Mouse (Mus musculus) liver, adult 2 months (tissue): Measurements from ENCODE around the gene Gabbr2. TPM values are rescaled to one million over a fixed set of nuclear protein-coding genes. Genes with fewer than 3 reads are reported as not detected.

Source experiments
- DNase-seq: peaks from one replicate; pipeline ENCODE4 v3.0.0-alpha.2; 2011; ENCODE audit warnings: low read depth, low spot score; ENCODE audit errors: extremely low read depth
- H3K27ac ChIP-seq: fragments of 200-500 bp; replicated peaks from 2 replicates; pipeline ENCODE4 v1.5.1; 2012; ENCODE audit warnings: low read depth, mild to moderate bottlenecking, control low read depth, inconsistent platforms, low read length; ENCODE audit not compliant: insufficient read depth
- H3K27me3 ChIP-seq: fragments of 200-500 bp; 2 replicates; pipeline ENCODE4 v1.6.1; 2012; ENCODE audit warnings: mild to moderate bottlenecking, moderate library complexity, low read length, inconsistent platforms; ENCODE audit not compliant: control insufficient read depth, insufficient read depth
- H3K36me3 ChIP-seq: fragments of 200-500 bp; 2 replicates; pipeline ENCODE4 v1.6.1; 2012; ENCODE audit warnings: low read length, inconsistent platforms; ENCODE audit not compliant: control insufficient read depth, insufficient read depth
- H3K4me1 ChIP-seq: fragments of 200-500 bp; 2 replicates; pipeline ENCODE4 v1.6.1; 2011; ENCODE audit warnings: low read length; ENCODE audit not compliant: control insufficient read depth, insufficient read depth
- H3K4me3 ChIP-seq: fragments of 200-500 bp; 2 replicates; pipeline ENCODE4 v1.5.1; 2011; ENCODE audit warnings: low read depth, mild to moderate bottlenecking, control low read depth, low read length, moderate library complexity; ENCODE audit not compliant: insufficient read depth
- H3K79me2 ChIP-seq: fragments of 200-500 bp; 2 replicates; pipeline ENCODE4 v1.6.1; 2012; ENCODE audit warnings: inconsistent platforms, mild to moderate bottlenecking, low read length, moderate library complexity; ENCODE audit not compliant: control insufficient read depth, insufficient read depth
- H3K9ac ChIP-seq: fragments of 200-500 bp; 2 replicates; pipeline ENCODE4 v1.6.1; 2012; ENCODE audit warnings: low read depth, mild to moderate bottlenecking, control low read depth, inconsistent platforms, low read length
- CTCF ChIP-seq: fragments of 200-500 bp; IDR thresholded peaks from 2 replicates; pipeline ENCODE4 v1.5.1; 2011; ENCODE audit warnings: low read depth, low read length, control low read depth
- POLR2A ChIP-seq: fragments of 200-500 bp; IDR thresholded peaks from 2 replicates; pipeline ENCODE4 v1.6.1; 2011; ENCODE audit warnings: low read length, control low read depth; ENCODE audit not compliant: insufficient read depth; ENCODE audit errors: extremely low read depth
- WGBS: fragments of 180-500 bp; shearing (Covaris S2); methylation state at CpG from one replicate; pipeline ENCODE4 v1.1.7; 2018; 5-methylcytosine and 5-hydroxymethylcytosine counted together
- polyA plus RNA-seq: library from polyadenylated mRNA; depleted of rRNA; stranded (reverse); fragments of >200 nt; gene quantifications from 2 replicates; pipeline ENCODE4 v1.2.3, GENCODE M21; 2012
- total RNA-seq: library from RNA; depleted of rRNA; stranded (reverse); fragments of >200 nt; gene quantifications from 2 replicates; pipeline ENCODE4 v1.2.3, GENCODE M21; 2014

Gene Gabbr2
- total and polyA plus RNA-seq, 2 experiments, result 7.7 to 15.0 TPM

GRCm38 (mm10) chr4:46749015-46749414, 242.7 kb downstream of the Gabbr2 start:
- no peaks in the 10 kb centered on the region for H3K79me2 ChIP-seq
- no peaks in the 10 kb centered on the region for H3K4me1 ChIP-seq
- 86% methylated on average over 8 of the region's 8 CpGs for WGBS
- H3K9ac ChIP-seq, result no peak overlapping the region
- H3K27ac ChIP-seq, result no peak overlapping the region
- no peak overlapping the region for H3K4me3 ChIP-seq
- no peak for DNase-seq
- H3K27me3 ChIP-seq, result no peaks in the 10 kb centered on the region
- no peak for TF ChIP-seq CTCF
- TF ChIP-seq POLR2A, result no peak
- H3K36me3 ChIP-seq, result 0 out of 2 replicates have a peak, but pooled peaks cover 2% of the 10 kb centered on the region

- H3K36me3 ChIP-seq, result 0 out of 2 replicates have a peak, but pooled peaks cover 2% of the 10 kb centered on the region
- H3K4me3 ChIP-seq, result no peak overlapping the region
- 75% methylated on average over 14 of the region's 14 CpGs for WGBS
- H3K27me3 ChIP-seq, result no peaks in the 10 kb centered on the region
- DNase-seq, result no peak
- no peak overlapping the region for H3K9ac ChIP-seq
- no peak for TF ChIP-seq CTCF
- H3K4me1 ChIP-seq, result no peaks in the 10 kb centered on the region
- H3K27ac ChIP-seq, result no peak overlapping the region
- no peaks in the 10 kb centered on the region for H3K79me2 ChIP-seq
Observed at GRCm38 (mm10) chr4:46747007-46747746, 244.5 kb downstream of the Gabbr2 start.

- 0 out of 2 replicates have a peak, but pooled peaks cover 2% of the 10 kb centered on the region for H3K36me3 ChIP-seq
- no peak overlapping the region for H3K27ac ChIP-seq
- no peaks in the 10 kb centered on the region for H3K27me3 ChIP-seq
- H3K79me2 ChIP-seq, result no peaks in the 10 kb centered on the region
- no peak for DNase-seq
- 93% methylated on average over 8 of the region's 8 CpGs for WGBS
- no peak overlapping the region for H3K4me3 ChIP-seq
- no peak for TF ChIP-seq CTCF
- no peak for TF ChIP-seq POLR2A
- no peaks in the 10 kb centered on the region for H3K4me1 ChIP-seq
- no peak overlapping the region for H3K9ac ChIP-seq
Observed at GRCm38 (mm10) chr4:46745536-46745935, 246.1 kb downstream of the Gabbr2 start.

GRCm38 (mm10) chr4:46744583-46745155, 247.0 kb downstream of the Gabbr2 start:
- no peak for DNase-seq
- Histone ChIP-seq H3K36me3 (0 out of 2 replicates have a peak, but pooled peaks cover 2% of the 10 kb centered on the region), H3K9ac (no peak overlapping the region), H3K79me2 (no peaks in the 10 kb centered on the region), H3K4me1 (no peaks in the 10 kb centered on the region), H3K27ac (no peak overlapping the region), H3K4me3 (no peak overlapping the region), H3K27me3 (no peaks in the 10 kb centered on the region)
- TF ChIP-seq POLR2A, result no peak
- no peak for TF ChIP-seq CTCF
- 84% methylated on average over 7 of the region's 7 CpGs for whole genome bisulfite sequencing

- 25% methylated on average over 2 of the region's 2 CpGs for WGBS
- no peak overlapping the region for H3K4me3 ChIP-seq
- H3K79me2 ChIP-seq, result no peaks in the 10 kb centered on the region
- no peak overlapping the region for H3K9ac ChIP-seq
- no peaks in the 10 kb centered on the region for H3K36me3 ChIP-seq
- H3K27me3 ChIP-seq, result no peaks in the 10 kb centered on the region
- no peaks in the 10 kb centered on the region for H3K4me1 ChIP-seq
- H3K27ac ChIP-seq, result no peak overlapping the region
- TF ChIP-seq CTCF, result no peak
- TF ChIP-seq POLR2A, result no peak
- DNase-seq, result no peak
Observed at GRCm38 (mm10) chr4:46742601-46743000, 249.1 kb downstream of the Gabbr2 start.
